In the genomic region with DNA sequence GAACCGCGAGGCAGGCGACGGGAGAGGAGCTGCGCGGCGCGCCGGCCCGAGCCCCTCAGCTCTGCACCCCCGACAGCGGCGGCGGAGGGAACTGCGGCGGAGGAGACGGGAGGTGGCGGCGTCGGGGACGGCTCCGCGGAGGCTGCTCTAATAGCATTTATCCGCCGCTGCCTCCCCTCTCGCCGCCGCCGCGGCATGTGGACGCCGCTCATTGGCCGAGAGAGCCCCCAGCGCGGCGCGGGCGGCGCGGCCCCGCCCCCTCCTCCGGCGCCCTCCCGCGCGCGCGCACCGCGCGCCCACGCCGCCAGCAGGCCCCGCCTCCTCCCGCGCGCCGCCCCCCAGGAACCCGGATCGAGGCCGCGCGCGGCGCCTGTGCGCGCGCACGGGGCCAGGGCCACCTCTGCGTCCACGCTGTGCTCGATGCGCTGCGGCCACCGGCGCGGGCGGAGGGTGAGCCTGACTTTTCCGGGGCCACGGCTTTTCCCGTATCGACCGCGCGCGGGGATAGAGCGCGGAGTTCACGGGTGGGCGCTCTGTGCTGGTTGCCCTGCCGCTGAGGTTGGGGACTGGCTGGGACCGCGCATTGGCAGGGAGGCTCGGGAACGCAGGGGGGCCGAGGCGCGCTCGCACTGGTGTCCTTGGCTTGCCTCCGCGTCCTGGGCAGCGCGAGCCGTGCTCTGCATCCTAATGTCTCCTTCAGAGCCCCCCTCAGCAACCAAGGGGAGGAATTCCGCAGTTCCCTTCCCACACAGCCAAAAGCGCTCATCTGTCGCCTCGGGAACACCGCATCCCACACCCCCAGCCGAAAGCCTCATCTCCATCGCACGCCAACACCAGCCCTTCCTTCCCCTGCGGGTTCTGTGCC, we compare ENCODE assay signal across 8 mouse cellular contexts. TPM values are rescaled to one million over a fixed set of nuclear protein-coding genes. Genes with fewer than 3 reads are reported as not detected.
DNase-seq lines count a peak whose midpoint lies in the region.

A gene (minus strand): TSS at position 149 of the 865 bp plus-strand sequence.

- H3K27me3 ChIP-seq in megakaryocyte, embryonic 14.5 days (replicated peaks), result peaks cover 5% of the 10 kb centered on the region

- H3K4me1 ChIP-seq in megakaryocyte, embryonic 14.5 days, result peaks cover 34% of the 10 kb centered on the region

- peak within 1 kb of the TSS; percentile 98 for H3K4me3 ChIP-seq in megakaryocyte, embryonic 14.5 days (replicated peaks)

- peaks cover 6% of the 10 kb centered on the region for H3K9me3 ChIP-seq in megakaryocyte, embryonic 14.5 days

- DNase-seq in WW6 (ENCODE audit: low read depth, low spot score), result peak; percentile 59
- DNase-seq in cerebellum, postnatal 4 days (ENCODE audit: low spot score in 2 of 2), result peak; percentile 79 to 95
- DNase-seq in gastrocnemius, adult 8-10 months (ENCODE audit: low spot score in 2 of 2), result peak; percentile 80 to 84
- DNase-seq in hindlimb bud, embryonic 11.5 days (ENCODE audit: extremely low spot score, low read depth, low spot score), result peak; percentile 46
- DNase-seq in left cerebral cortex, adult 8-10 months (ENCODE audit: low spot score in 2 of 2), result peak; percentile 80 to 88
- peak; percentile 95 to 96 for DNase-seq in right cerebral cortex, postnatal 10 days (ENCODE audit: low spot score in 2 of 2)
- DNase-seq in urinary bladder, postnatal 25 days (ENCODE audit: low spot score), result peak; percentile 93

- peaks cover 21% of the 10 kb centered on the region for H3K36me3 ChIP-seq in megakaryocyte, embryonic 14.5 days (replicated peaks; ENCODE audit: low read length)

RNA-seq across cellular contexts. Expression of the gene that starts here (rescaled TPM):
- 100 to 1,000 TPM; 412 to 549 (median 488) TPM for total RNA-seq in gastrocnemius, adult 8-10 months (2022)
- 100 to 1,000 TPM; 616 to 703 (median 645) TPM for total RNA-seq in left cerebral cortex, adult 8-10 months (2022)
- 17.2 and 27.1 TPM in 2 replicates for polyA plus RNA-seq in megakaryocyte, embryonic 14.5 days (2012; ENCODE audit: insufficient read depth, low replicate concordance)

Comparison
In these comparisons a context has a peak if more than half of its experiments do, and no peak if none do; other contexts are left out.
1. Peak in every context shown above with its lines: DNase-seq and H3K4me3 ChIP-seq.